Mouse (Mus musculus) testis, postnatal 10 days (tissue): ENCODE measurements around the gene Zfyve27.

Source experiments
- DNase-seq: peaks from one replicate; pipeline ENCODE4 v3.0.0; 2021; ENCODE audit warnings: low spot score

Gene Zfyve27

GRCm38 (mm10) chr19:42142757-42143156, 21.0 kb upstream of the Zfyve27 start:
- no peak for DNase-seq

- DNase-seq: no peak
Measured at GRCm38 (mm10) chr19:42144067-42144466, 19.7 kb upstream of the Zfyve27 start.

- DNase-seq: peak; percentile 96
Measured at GRCm38 (mm10) chr19:42144541-42145167, 19.1 kb upstream of the Zfyve27 start.

- no peak for DNase-seq
Measured at GRCm38 (mm10) chr19:42145210-42145609, 18.5 kb upstream of the Zfyve27 start.

GRCm38 (mm10) chr19:42145731-42146130, 18.0 kb upstream of the Zfyve27 start:
- no peak for DNase-seq

- no peak for DNase-seq
Measured at GRCm38 (mm10) chr19:42146276-42147010, 17.3 kb upstream of the Zfyve27 start.

- DNase-seq: peak; percentile 82
Measured at GRCm38 (mm10) chr19:42147170-42147768, 16.5 kb upstream of the Zfyve27 start, which contains the start of gene Marveld1. Gene Marveld1 (plus strand): TSS chr19:42147400.

GRCm38 (mm10) chr19:42147769-42148568, 15.8 kb upstream of the Zfyve27 start:
- DNase-seq: peak; percentile 70

GRCm38 (mm10) chr19:42148569-42148860, 15.2 kb upstream of the Zfyve27 start:
- DNase-seq: no peak

- DNase-seq: peak; percentile 91
Measured at GRCm38 (mm10) chr19:42151990-42152389, 11.8 kb upstream of the Zfyve27 start.

GRCm38 (mm10) chr19:42157493-42158237, 6.1 kb upstream of the Zfyve27 start:
- DNase-seq: no peak

- no peak for DNase-seq
Measured at GRCm38 (mm10) chr19:42158246-42159017, 5.3 kb upstream of the Zfyve27 start.

GRCm38 (mm10) chr19:42164188-42164587, 437 bp downstream of the Zfyve27 start:
- DNase-seq: no peak

GRCm38 (mm10) chr19:42166130-42166529, 2.4 kb downstream of the Zfyve27 start:
- peak; percentile 96 for DNase-seq

- no peak for DNase-seq
Measured at GRCm38 (mm10) chr19:42166766-42167165, 3.0 kb downstream of the Zfyve27 start.

- DNase-seq: no peak
Measured at GRCm38 (mm10) chr19:42167489-42167888, 3.7 kb downstream of the Zfyve27 start.

- peak; percentile 57 for DNase-seq
Measured at GRCm38 (mm10) chr19:42169322-42169975, 5.7 kb downstream of the Zfyve27 start.

- peak; percentile 95 for DNase-seq
Measured at GRCm38 (mm10) chr19:42170025-42170969, 6.5 kb downstream of the Zfyve27 start.

- no peak for DNase-seq
Measured at GRCm38 (mm10) chr19:42176841-42177240, 13.1 kb downstream of the Zfyve27 start.
